In genomic region chr9:43541234-43541633, GRCm38 (mm10) we compare ENCODE assay signal across 14 mouse cellular contexts.
DNase-seq lines count a peak whose midpoint lies in the region; ATAC-seq and TF ChIP-seq lines count a peak whose summit lies in the region.
"Had no signal": no experiment of that assay in that cellular context is flagged by ENCODE, and none has a peak within 500 bp of the region (broad histone marks: within the 10 kb centered on the region; RNA-seq: fewer than 3 reads in every experiment).

No protein-coding gene starts in this region.

- H3K9me3 ChIP-seq in liver, postnatal 0 days (ENCODE audit: low read length): no peaks in the 10 kb centered on the region
- H3K9me3 ChIP-seq: embryonic facial prominence, embryonic 13.5 days; hindbrain, embryonic 10.5 days; midbrain, embryonic 15.5 days had no signal

- H3K9ac ChIP-seq in liver, adult 2 months (ENCODE audit: low read depth, low read length): no peak overlapping the region
- H3K9ac ChIP-seq in liver, postnatal 0 days (replicated peaks): no peak overlapping the region
- H3K9ac ChIP-seq: embryonic facial prominence, embryonic 13.5 days; midbrain, embryonic 15.5 days had no signal

- H3K79me2 ChIP-seq in liver, adult 2 months (ENCODE audit: control insufficient read depth, insufficient read depth, low read length): no peaks in the 10 kb centered on the region

- TF ChIP-seq POLR2A in liver, adult 2 months (IDR thresholded peaks at IDR 0.05; ENCODE audit: extremely low read depth, insufficient read depth, low read length): no peak

- H3K4me2 ChIP-seq in liver, postnatal 0 days (ENCODE audit: low read depth, low read length): no peak overlapping the region
- H3K4me2 ChIP-seq: embryonic facial prominence, embryonic 13.5 days; midbrain, embryonic 15.5 days had no signal

- no peaks in the 10 kb centered on the region for H3K27me3 ChIP-seq in liver, adult 2 months (ENCODE audit: control insufficient read depth, insufficient read depth, low read length)
- no peaks in the 10 kb centered on the region for H3K27me3 ChIP-seq in liver, postnatal 0 days (ENCODE audit: insufficient read depth, low read length)
- H3K27me3 ChIP-seq: embryonic facial prominence, embryonic 13.5 days; midbrain, embryonic 15.5 days had no signal

- intact Hi-C loops in gastrocnemius, adult 2 months (cut with DNase I): no loop called here
- intact Hi-C loops in gastrocnemius, postnatal 36 days (cut with DNase I): no loop called here
- intact Hi-C loops in heart, postnatal 36 days (cut with DNase I): no loop called here

- peak; percentile 39 for DNase-seq in gastrocnemius, adult 2 months
- DNase-seq in gastrocnemius, postnatal 36 days: no peak
- DNase-seq in liver, adult 2 months (ENCODE audit: extremely low read depth, low read depth, low spot score): peak; percentile 98
- no peak for DNase-seq in liver, postnatal 0 days
- DNase-seq in heart, postnatal 36 days: peak; percentile 50 to 52
- DNase-seq in right cerebral cortex, postnatal 36 days (ENCODE audit: low spot score in 2 of 2): no peak
- DNase-seq in frontal cortex, postnatal 25 days (ENCODE audit: low spot score in 2 of 2): no peak
- DNase-seq: gastrocnemius, postnatal 25 days; lung, adult 2 months; right cerebral cortex, postnatal 14 days had no signal

- no peaks in the 10 kb centered on the region for H3K36me3 ChIP-seq in liver, adult 2 months (ENCODE audit: control insufficient read depth, insufficient read depth, low read length)
- H3K36me3 ChIP-seq in liver, postnatal 0 days (replicated peaks; ENCODE audit: insufficient read depth, low read length): no peaks in the 10 kb centered on the region
- H3K36me3 ChIP-seq: embryonic facial prominence, embryonic 13.5 days; hindbrain, embryonic 10.5 days; midbrain, embryonic 15.5 days had no signal

- no peak for TF ChIP-seq CTCF in gastrocnemius, adult 2 months (IDR thresholded peaks at IDR 0.05)
- no peak for TF ChIP-seq CTCF in liver, adult 2 months (IDR thresholded peaks at IDR 0.05; ENCODE audit: low read depth, low read length)
- TF ChIP-seq CTCF in liver, postnatal 0 days (IDR thresholded peaks at IDR 0.05; ENCODE audit: low read depth): no peak

- no peak overlapping the region for H3K27ac ChIP-seq in gastrocnemius, adult 2 months
- peak overlapping the region; percentile 12; the same call in 1 of the 2 replicates for H3K27ac ChIP-seq in liver, adult 2 months (replicated peaks; ENCODE audit: insufficient read depth, low read depth, low read length)
- H3K27ac ChIP-seq in liver, postnatal 0 days (ENCODE audit: low read depth): no peak overlapping the region
- H3K27ac ChIP-seq: embryonic facial prominence, embryonic 13.5 days; hindbrain, embryonic 10.5 days; layer of hippocampus, adult 2 months; midbrain, embryonic 15.5 days had no signal

- no peak for TF ChIP-seq EP300 in liver, postnatal 0 days (IDR thresholded peaks at IDR 0.05; ENCODE audit: low read depth)

- WGBS in liver, adult 2 months: 22% methylated on average over 8 of the region's 8 CpGs
- WGBS in liver, postnatal 0 days (ENCODE audit: insufficient replicate concordance): 70% methylated on average over 8 of the region's 8 CpGs

- ATAC-seq in liver, postnatal 0 days: no peak
- ATAC-seq: midbrain, embryonic 15.5 days had no signal

- no peak overlapping the region for H3K4me3 ChIP-seq in gastrocnemius, adult 2 months
- H3K4me3 ChIP-seq in liver, adult 2 months (ENCODE audit: insufficient read depth, low read depth, low read length): no peak overlapping the region
- no peak overlapping the region for H3K4me3 ChIP-seq in liver, postnatal 0 days (ENCODE audit: low read depth, low read length)
- H3K4me3 ChIP-seq: embryonic facial prominence, embryonic 13.5 days; hindbrain, embryonic 10.5 days; layer of hippocampus, adult 2 months; midbrain, embryonic 15.5 days had no signal

- H3K4me1 ChIP-seq in liver, adult 2 months (ENCODE audit: control insufficient read depth, insufficient read depth, low read length): peaks cover 19% of the 10 kb centered on the region
- no peaks in the 10 kb centered on the region for H3K4me1 ChIP-seq in liver, postnatal 0 days (ENCODE audit: insufficient read depth)

Comparison
In these comparisons a context has a peak if more than half of its experiments do, and no peak if none do; other contexts are left out.
1. DNase-seq: peak in gastrocnemius, adult 2 months (single experiment), liver, adult 2 months (single experiment) and heart, postnatal 36 days (2 of 2); none in gastrocnemius, postnatal 36 days (0 of 2), liver, postnatal 0 days (single experiment), right cerebral cortex, postnatal 36 days (0 of 2) and frontal cortex, postnatal 25 days (0 of 2).